Mouse (Mus musculus) adrenal gland, postnatal 25 days (tissue): ENCODE data around the gene Thada. TPM values are rescaled to one million over a fixed set of nuclear protein-coding genes. Genes with fewer than 3 reads are reported as not detected.
A peak's percentile ranks its signal among the peaks of the same experiment; 100 is the strongest.

Source experiments
- DNase-seq: peaks from one replicate; pipeline ENCODE4 v3.0.0; 2021; ENCODE audit warnings: mixed read lengths
- long read RNA-seq: library from polyadenylated mRNA; stranded (forward); transcript quantifications from one replicate; pipeline ENCODE4 v2.0.0, GENCODE M21; 2021
- total RNA-seq: library from RNA; stranded (reverse); gene quantifications from 2 replicates; pipeline ENCODE4 v1.2.3, GENCODE M21; 2021

The Thada gene
- total RNA-seq: 22.1 and 24.1 TPM in 2 replicates
- long read RNA-seq, partial matches to known transcripts: 2 of 4 reads
- long read RNA-seq, other reads (novel, unspliced or antisense): 2 of 4 reads

GRCm38 (mm10) chr17:84465753-84466608 lies at the start of gene Thada:
Gene Thada (minus strand): TSS chr17:84466205.
- DNase-seq: peak; percentile 95

- peak; percentile 6 for DNase-seq
These were observed 46.6 kb upstream of the Thada start for GRCm38 (mm10) chr17:84512516-84513085.

- peak; percentile 87 for DNase-seq
These were observed 45.9 kb upstream of the Thada start, which contains the start of gene Plekhh2 for GRCm38 (mm10) chr17:84511682-84512515. Gene Plekhh2 (plus strand): TSS chr17:84511895.

GRCm38 (mm10) chr17:84510961-84511639 lies 45.1 kb upstream of the Thada start:
- no peak for DNase-seq

- peak; percentile 14 for DNase-seq
These were observed 44.4 kb upstream of the Thada start for GRCm38 (mm10) chr17:84510355-84510754.

- no peak for DNase-seq
These were observed 43.2 kb upstream of the Thada start for GRCm38 (mm10) chr17:84509176-84509575.

- DNase-seq: no peak
These were observed 42.7 kb upstream of the Thada start for GRCm38 (mm10) chr17:84508736-84509135.

- DNase-seq: no peak
These were observed 39.9 kb upstream of the Thada start for GRCm38 (mm10) chr17:84505922-84506321.

- no peak for DNase-seq
These were observed 36.3 kb upstream of the Thada start for GRCm38 (mm10) chr17:84502341-84502740.

- DNase-seq: peak; percentile 39
These were observed 32.6 kb upstream of the Thada start for GRCm38 (mm10) chr17:84498639-84499038.

- DNase-seq: no peak
These were observed 32.1 kb upstream of the Thada start for GRCm38 (mm10) chr17:84497972-84498604.

- no peak for DNase-seq
These were observed 31.6 kb upstream of the Thada start for GRCm38 (mm10) chr17:84497559-84497958.

- no peak for DNase-seq
These were observed 31.0 kb upstream of the Thada start for GRCm38 (mm10) chr17:84497026-84497425.

- no peak for DNase-seq
These were observed 26.4 kb upstream of the Thada start for GRCm38 (mm10) chr17:84492255-84492880.

GRCm38 (mm10) chr17:84487415-84487814 lies 21.4 kb upstream of the Thada start:
- no peak for DNase-seq

- no peak for DNase-seq
These were observed 17.8 kb upstream of the Thada start for GRCm38 (mm10) chr17:84483673-84484320.

GRCm38 (mm10) chr17:84482831-84483230 lies 16.8 kb upstream of the Thada start:
- DNase-seq: no peak

- DNase-seq: peak; percentile 16
These were observed 14.7 kb upstream of the Thada start for GRCm38 (mm10) chr17:84480464-84481355.

GRCm38 (mm10) chr17:84478276-84478675 lies 12.3 kb upstream of the Thada start:
- no peak for DNase-seq
